Mouse (Mus musculus): ENCODE data around the gene Snx10. TPM values are rescaled to one million over a fixed set of nuclear protein-coding genes. Genes with fewer than 3 reads are reported as not detected.
A peak's percentile ranks its signal among the peaks of the same experiment; 100 is the strongest.

Snx10 gene
- polyA plus RNA-seq, 1 experiment from 2014 or later = 14.1 TPM

- no peak overlapping the region for H3K4me2 ChIP-seq (ENCODE audit: low read depth, low read length)
- H3K27me3 ChIP-seq (ENCODE audit: control insufficient read depth, insufficient read depth, low read depth, low read length) = no peaks in the 10 kb centered on the region
- H3K4me1 ChIP-seq (replicated peaks; ENCODE audit: control insufficient read depth, insufficient read depth, low read length) = no peaks in the 10 kb centered on the region
- H3K9ac ChIP-seq (ENCODE audit: low read length) = no peak overlapping the region
- WGBS = 77% methylated on average over 4 of the region's 4 CpGs
- ATAC-seq (ENCODE audit: low read depth) = no peak
- no peak overlapping the region for H3K27ac ChIP-seq (ENCODE audit: low read length)
- H3K9me3 ChIP-seq (ENCODE audit: control insufficient read depth, low read length) = no peaks in the 10 kb centered on the region
- H3K36me3 ChIP-seq (ENCODE audit: control insufficient read depth, insufficient read depth, low read length) = no peaks in the 10 kb centered on the region
- no peak overlapping the region for H3K4me3 ChIP-seq (ENCODE audit: low read length)
Observed at GRCm38 (mm10) chr6:51573136-51573535, 49.4 kb downstream of the Snx10 start.

GRCm38 (mm10) chr6:51574132-51574531 lies 50.4 kb downstream of the Snx10 start:
- H3K4me2 ChIP-seq (ENCODE audit: low read depth, low read length) = no peak overlapping the region
- H3K9ac ChIP-seq (ENCODE audit: low read length) = no peak overlapping the region
- 82% methylated on average over 13 of the region's 13 CpGs for WGBS
- no peak overlapping the region for H3K4me3 ChIP-seq (ENCODE audit: low read length)
- no peaks in the 10 kb centered on the region for H3K9me3 ChIP-seq (ENCODE audit: control insufficient read depth, low read length)
- no peaks in the 10 kb centered on the region for H3K4me1 ChIP-seq (replicated peaks; ENCODE audit: control insufficient read depth, insufficient read depth, low read length)
- no peak for ATAC-seq (ENCODE audit: low read depth)
- no peaks in the 10 kb centered on the region for H3K36me3 ChIP-seq (ENCODE audit: control insufficient read depth, insufficient read depth, low read length)
- no peak overlapping the region for H3K27ac ChIP-seq (ENCODE audit: low read length)
- no peaks in the 10 kb centered on the region for H3K27me3 ChIP-seq (ENCODE audit: control insufficient read depth, insufficient read depth, low read depth, low read length)

GRCm38 (mm10) chr6:51578415-51578814 lies 54.7 kb downstream of the Snx10 start:
- Histone ChIP-seq H3K4me2 (ENCODE audit: low read depth, low read length) (no peak overlapping the region), H3K4me1 (replicated peaks; ENCODE audit: control insufficient read depth, insufficient read depth, low read length) (peaks cover 3% of the 10 kb centered on the region; the same call in 1 of the 2 replicates), H3K9me3 (ENCODE audit: control insufficient read depth, low read length) (no peaks in the 10 kb centered on the region), H3K36me3 (ENCODE audit: control insufficient read depth, insufficient read depth, low read length) (no peaks in the 10 kb centered on the region), H3K27me3 (ENCODE audit: control insufficient read depth, insufficient read depth, low read depth, low read length) (no peaks in the 10 kb centered on the region), H3K9ac (ENCODE audit: low read length) (no peak overlapping the region), H3K27ac (ENCODE audit: low read length) (no peak overlapping the region), H3K4me3 (ENCODE audit: low read length) (no peak overlapping the region)
- ATAC-seq (ENCODE audit: low read depth) = no peak
- 74% methylated on average over 4 of the region's 4 CpGs for WGBS

DNA sequence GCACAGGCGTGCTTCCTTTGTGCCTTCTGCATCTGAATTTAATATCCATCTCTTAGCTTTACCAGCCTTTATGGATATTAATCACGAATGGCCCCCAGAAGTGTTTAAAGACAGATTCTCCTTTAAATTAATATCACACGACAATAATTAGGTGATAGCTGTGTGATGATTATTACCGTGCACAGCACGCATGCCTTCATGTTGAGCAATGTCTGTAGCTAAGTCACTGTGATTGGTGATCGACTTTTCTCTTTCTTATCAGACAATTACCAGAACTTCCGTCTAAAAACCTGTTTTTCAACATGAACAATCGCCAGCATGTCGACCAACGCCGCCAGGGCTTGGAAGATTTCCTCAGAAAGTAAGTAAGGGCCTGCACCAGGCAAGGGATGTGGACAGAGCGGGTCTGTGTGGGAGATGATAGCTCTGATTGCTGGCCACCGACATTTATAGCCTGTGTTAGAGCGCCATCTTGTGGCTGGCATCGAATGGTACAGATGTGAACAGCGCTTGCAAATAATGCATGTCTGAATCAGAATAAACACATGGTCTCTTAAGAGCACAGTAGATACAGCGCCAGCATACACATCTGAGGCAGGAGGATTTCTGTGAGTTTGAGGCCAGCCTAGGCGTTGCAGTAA lies 56.5 kb downstream of the Snx10 start:
- H3K36me3 ChIP-seq (ENCODE audit: control insufficient read depth, insufficient read depth, low read length) = no peaks in the 10 kb centered on the region
- no peak overlapping the region for H3K4me3 ChIP-seq (ENCODE audit: low read length)
- H3K4me1 ChIP-seq (replicated peaks; ENCODE audit: control insufficient read depth, insufficient read depth, low read length) = peaks cover 3% of the 10 kb centered on the region; the same call in 1 of the 2 replicates
- 0 out of 2 replicates have a peak overlapping the region, but pooled peaks have one; percentile 23 for H3K4me2 ChIP-seq (ENCODE audit: low read depth, low read length)
- H3K9ac ChIP-seq (ENCODE audit: low read length) = no peak overlapping the region
- no peaks in the 10 kb centered on the region for H3K9me3 ChIP-seq (ENCODE audit: control insufficient read depth, low read length)
- peak; percentile 93 for ATAC-seq (ENCODE audit: low read depth)
- H3K27ac ChIP-seq (ENCODE audit: low read length) = no peak overlapping the region
- 16% methylated on average over 18 of the region's 18 CpGs for WGBS
- H3K27me3 ChIP-seq (ENCODE audit: control insufficient read depth, insufficient read depth, low read depth, low read length) = no peaks in the 10 kb centered on the region

DNA sequence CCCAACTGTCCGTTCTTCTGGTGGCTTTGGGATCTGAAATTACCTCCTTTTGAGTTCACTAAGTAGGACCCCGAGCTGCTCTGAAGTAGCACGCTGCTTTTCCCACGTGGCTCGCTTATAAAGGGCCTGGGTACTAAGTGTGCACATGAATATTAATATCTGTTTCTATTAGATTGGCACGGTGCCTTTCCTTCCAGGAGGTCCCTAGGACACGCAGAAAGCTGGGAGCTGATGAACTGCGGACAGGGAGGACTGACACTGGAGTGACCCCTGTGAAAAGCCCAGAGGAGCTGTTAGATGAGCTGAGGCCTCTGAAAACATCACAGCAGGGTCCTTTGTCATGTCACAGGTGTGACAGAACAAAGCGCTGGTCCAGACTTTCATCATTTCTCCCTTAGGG lies 57.7 kb downstream of the Snx10 start:
- no peaks in the 10 kb centered on the region for H3K27me3 ChIP-seq (ENCODE audit: control insufficient read depth, insufficient read depth, low read depth, low read length)
- ATAC-seq (ENCODE audit: low read depth) = no peak
- WGBS = 67% methylated on average over 9 of the region's 9 CpGs
- H3K4me3 ChIP-seq (ENCODE audit: low read length) = no peak overlapping the region
- no peaks in the 10 kb centered on the region for H3K36me3 ChIP-seq (ENCODE audit: control insufficient read depth, insufficient read depth, low read length)
- H3K9me3 ChIP-seq (ENCODE audit: control insufficient read depth, low read length) = no peaks in the 10 kb centered on the region
- no peak overlapping the region for H3K27ac ChIP-seq (ENCODE audit: low read length)
- H3K4me2 ChIP-seq (ENCODE audit: low read depth, low read length) = no peak overlapping the region
- no peak overlapping the region for H3K9ac ChIP-seq (ENCODE audit: low read length)
- peaks cover 3% of the 10 kb centered on the region; the same call in 1 of the 2 replicates for H3K4me1 ChIP-seq (replicated peaks; ENCODE audit: control insufficient read depth, insufficient read depth, low read length)

- Histone ChIP-seq H3K9me3 (ENCODE audit: control insufficient read depth, low read length) (no peaks in the 10 kb centered on the region), H3K9ac (ENCODE audit: low read length) (no peak overlapping the region), H3K4me1 (replicated peaks; ENCODE audit: control insufficient read depth, insufficient read depth, low read length) (peaks cover 3% of the 10 kb centered on the region; the same call in 1 of the 2 replicates), H3K4me2 (ENCODE audit: low read depth, low read length) (no peak overlapping the region), H3K27me3 (ENCODE audit: control insufficient read depth, insufficient read depth, low read depth, low read length) (no peaks in the 10 kb centered on the region), H3K27ac (ENCODE audit: low read length) (no peak overlapping the region), H3K36me3 (ENCODE audit: control insufficient read depth, insufficient read depth, low read length) (no peaks in the 10 kb centered on the region), H3K4me3 (ENCODE audit: low read length) (no peak overlapping the region)
- no peak for ATAC-seq (ENCODE audit: low read depth)
- WGBS = 87% methylated on average over 9 of the region's 9 CpGs
Observed at GRCm38 (mm10) chr6:51582051-51582450, 58.4 kb downstream of the Snx10 start.

DNA sequence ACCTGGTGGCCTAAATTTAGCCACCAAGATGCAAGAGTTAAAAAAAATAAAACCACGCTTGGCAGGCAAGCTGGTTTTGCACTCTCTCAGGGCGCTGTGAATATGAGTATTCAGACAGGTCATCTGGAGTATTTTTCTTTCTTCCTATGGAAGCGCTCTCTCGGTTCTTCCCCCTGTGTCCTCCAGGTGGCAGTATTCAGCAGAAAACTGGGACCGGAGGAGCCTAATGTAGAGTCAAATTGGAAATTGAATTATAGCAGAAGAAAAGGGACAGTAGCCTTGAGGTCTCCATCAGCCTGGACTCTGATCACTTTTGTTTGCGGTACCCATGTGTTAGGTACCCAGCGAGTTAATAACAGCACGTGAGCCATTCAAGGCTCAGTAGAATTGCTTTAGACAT lies 62.3 kb downstream of the Snx10 start:
- H3K4me2 ChIP-seq (ENCODE audit: low read depth, low read length) = no peak overlapping the region
- peak; percentile 45; the same call in 1 of the 2 replicates for ATAC-seq (ENCODE audit: low read depth)

DNA sequence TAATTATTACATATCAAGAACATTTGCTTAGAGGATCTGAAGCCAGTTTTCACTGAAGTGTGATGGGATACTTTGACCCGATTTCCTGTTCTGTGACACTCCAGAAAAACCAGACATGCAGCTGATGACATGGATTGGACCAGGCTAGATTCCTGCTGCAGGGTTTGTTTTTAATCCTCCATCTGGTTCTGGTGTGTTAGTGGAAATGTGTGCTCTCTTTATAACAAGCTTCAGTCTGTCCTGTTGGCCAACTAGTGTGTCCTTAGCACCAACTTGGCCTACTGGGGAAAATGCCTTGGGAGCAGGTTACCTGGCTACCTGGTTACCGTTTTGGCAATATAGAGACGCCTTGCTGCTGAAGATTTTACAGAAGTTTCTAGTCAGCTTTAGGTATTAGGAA lies 63.6 kb downstream of the Snx10 start:
- no peak overlapping the region for H3K4me2 ChIP-seq (ENCODE audit: low read depth, low read length)
- no peak overlapping the region for H3K4me3 ChIP-seq (ENCODE audit: low read length)
- peaks cover 3% of the 10 kb centered on the region for H3K4me1 ChIP-seq (replicated peaks; ENCODE audit: control insufficient read depth, insufficient read depth, low read length)
- H3K27me3 ChIP-seq (ENCODE audit: control insufficient read depth, insufficient read depth, low read depth, low read length) = no peaks in the 10 kb centered on the region
- WGBS = 86% methylated on average over 3 of the region's 3 CpGs
- H3K9ac ChIP-seq (ENCODE audit: low read length) = no peak overlapping the region
- H3K27ac ChIP-seq (ENCODE audit: low read length) = no peak overlapping the region
- ATAC-seq (ENCODE audit: low read depth) = no peak
- no peaks in the 10 kb centered on the region for H3K9me3 ChIP-seq (ENCODE audit: control insufficient read depth, low read length)
- no peaks in the 10 kb centered on the region for H3K36me3 ChIP-seq (ENCODE audit: control insufficient read depth, insufficient read depth, low read length)

More for the DNA sequence above, 62.3 kb downstream of the Snx10 start:
- Histone ChIP-seq H3K27me3 (ENCODE audit: control insufficient read depth, insufficient read depth, low read depth, low read length) (no peaks in the 10 kb centered on the region), H3K9ac (ENCODE audit: low read length) (no peak overlapping the region), H3K4me1 (replicated peaks; ENCODE audit: control insufficient read depth, insufficient read depth, low read length) (no peaks in the 10 kb centered on the region), H3K9me3 (ENCODE audit: control insufficient read depth, low read length) (no peaks in the 10 kb centered on the region), H3K4me3 (ENCODE audit: low read length) (no peak overlapping the region), H3K27ac (ENCODE audit: low read length) (no peak overlapping the region), H3K36me3 (ENCODE audit: control insufficient read depth, insufficient read depth, low read length) (no peaks in the 10 kb centered on the region)
- 25% methylated on average over 8 of the region's 8 CpGs for WGBS

DNA sequence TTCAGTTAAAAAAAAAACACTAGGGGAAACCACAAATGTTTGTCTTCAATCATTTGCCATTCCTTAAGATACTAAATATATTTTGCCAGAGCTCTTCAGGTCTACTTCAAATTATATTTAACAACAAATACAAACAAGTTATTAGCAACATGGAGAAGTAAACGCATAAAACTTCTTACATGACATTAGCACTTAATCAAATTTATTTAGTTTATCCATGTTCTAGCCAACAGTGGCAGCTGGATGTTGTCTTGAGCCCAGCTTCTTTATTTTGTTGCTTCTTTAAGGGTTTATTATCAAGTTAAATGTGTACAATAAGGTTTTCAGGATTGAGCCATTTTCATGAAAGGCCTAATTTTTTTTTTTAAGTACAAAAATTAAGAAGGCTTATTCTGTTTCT lies 67.6 kb downstream of the Snx10 start:
- no peaks in the 10 kb centered on the region for H3K9me3 ChIP-seq (ENCODE audit: control insufficient read depth, low read length)
- H3K36me3 ChIP-seq (ENCODE audit: control insufficient read depth, insufficient read depth, low read length) = no peaks in the 10 kb centered on the region
- 44% methylated on average over 1 of the region's 1 CpGs for WGBS
- no peaks in the 10 kb centered on the region for H3K27me3 ChIP-seq (ENCODE audit: control insufficient read depth, insufficient read depth, low read depth, low read length)
- H3K4me1 ChIP-seq (replicated peaks; ENCODE audit: control insufficient read depth, insufficient read depth, low read length) = peaks cover 5% of the 10 kb centered on the region
- H3K27ac ChIP-seq (ENCODE audit: low read length) = no peak overlapping the region
- ATAC-seq (ENCODE audit: low read depth) = no peak
- H3K4me3 ChIP-seq (ENCODE audit: low read length) = no peak overlapping the region
- H3K4me2 ChIP-seq (ENCODE audit: low read depth, low read length) = no peak overlapping the region
- no peak overlapping the region for H3K9ac ChIP-seq (ENCODE audit: low read length)
